Mouse (Mus musculus): ENCODE data around the gene Arhgap33.
"Not testable (repeated sequence)": the region's sequence is repeated elsewhere in the genome, so short reads cannot be mapped to it uniquely, and the experiment has no call there.

Arhgap33 gene

DNA sequence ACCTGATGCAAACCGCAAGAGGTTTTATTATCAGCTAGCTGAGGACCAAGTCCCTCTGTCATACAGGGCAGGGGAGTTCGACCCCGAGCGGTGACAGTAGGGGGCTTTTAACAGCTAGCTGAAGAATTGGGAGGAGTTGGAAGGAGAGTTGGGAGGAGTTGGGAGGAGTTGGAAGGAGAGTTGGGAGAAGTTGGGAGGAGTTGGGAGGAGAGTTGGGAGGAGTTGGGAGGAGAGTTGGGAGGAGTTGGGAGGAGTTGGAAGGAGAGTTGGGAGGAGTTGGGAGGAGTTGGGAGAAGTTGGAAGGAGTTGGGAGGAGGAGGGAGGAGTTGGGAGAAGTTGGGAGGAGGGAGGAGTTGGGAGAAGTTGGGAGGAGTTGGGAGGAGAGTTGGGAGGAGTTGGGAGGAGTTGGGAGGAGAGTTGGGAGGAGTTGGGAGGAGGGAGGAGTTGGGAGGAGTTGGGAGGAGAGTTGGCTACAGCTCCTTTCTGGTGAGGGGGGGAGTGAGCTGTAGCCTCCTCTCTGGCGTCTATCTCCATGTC lies 39.3 kb downstream of the Arhgap33 start:
- not testable (repeated sequence) for DNase-seq (ENCODE audit: low read depth)

DNA sequence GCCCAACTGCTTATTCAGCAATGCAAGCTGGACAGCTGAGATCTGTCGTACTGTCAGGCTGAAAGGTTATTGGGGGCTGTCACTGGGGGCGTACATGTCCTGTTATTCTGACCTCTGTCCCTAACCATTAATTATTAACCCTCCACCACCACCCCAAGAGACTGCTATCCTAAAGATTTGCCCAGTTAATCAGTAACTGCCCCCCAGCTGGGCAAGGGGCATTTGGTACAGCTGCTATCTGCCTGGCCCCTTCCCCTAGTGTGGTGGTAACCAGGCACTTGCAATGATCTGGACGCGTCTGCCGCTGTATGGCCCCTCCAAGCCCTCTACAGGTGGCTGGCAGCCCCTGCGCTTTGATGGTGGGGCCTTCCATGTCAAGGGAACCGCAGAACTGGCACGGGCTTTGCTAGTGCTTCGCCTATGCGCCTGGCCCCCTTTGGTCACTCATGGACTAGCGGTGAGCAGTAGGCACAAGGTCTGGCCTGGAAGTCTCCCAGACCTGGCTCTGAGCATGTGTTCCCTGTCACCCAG lies 41.4 kb downstream of the Arhgap33 start, which contains the start of gene Prodh2:
TSS of gene Prodh2 (plus strand) at position 222 of the 531 bp plus-strand sequence.
- DNase-seq (ENCODE audit: low read depth), result no peak

DNA sequence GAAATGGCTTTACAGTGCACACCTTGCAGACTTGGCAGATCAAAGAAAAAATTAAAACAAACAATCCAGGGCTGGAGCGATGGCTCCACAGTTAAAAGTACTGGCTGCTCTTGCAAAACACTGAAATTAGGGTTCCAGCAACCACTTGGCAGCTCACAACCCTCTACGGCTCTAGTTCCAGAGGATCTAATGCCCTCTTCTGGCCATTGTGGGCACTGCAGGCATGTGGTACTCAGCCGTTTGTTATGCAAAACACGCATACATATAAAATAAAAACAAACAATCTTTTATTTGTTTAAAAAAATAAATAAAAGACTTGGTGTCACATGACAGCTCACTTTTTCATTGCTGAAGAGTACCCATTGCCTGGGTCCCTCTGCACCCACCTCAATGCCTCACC lies 42.1 kb downstream of the Arhgap33 start:
- peak; percentile 84 for DNase-seq (ENCODE audit: low read depth)

DNA sequence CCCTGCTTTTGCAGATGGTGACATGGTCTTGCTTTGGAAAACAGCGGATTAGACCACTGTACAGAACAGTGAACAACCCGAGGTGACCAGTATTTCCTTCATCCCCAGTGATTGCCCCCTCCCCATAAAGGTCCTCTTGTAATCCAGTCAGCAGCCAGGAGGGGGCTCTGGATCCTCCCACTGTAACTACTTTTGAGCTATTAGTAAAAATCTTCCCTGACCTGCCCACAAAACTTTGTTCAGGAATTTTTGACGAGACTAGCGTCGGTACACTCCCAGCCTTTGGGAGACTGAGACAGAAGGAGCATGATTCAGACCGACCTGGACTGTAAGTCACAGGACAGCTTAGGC lies 43.9 kb downstream of the Arhgap33 start:
- DNase-seq (ENCODE audit: low read depth), result no peak

DNA sequence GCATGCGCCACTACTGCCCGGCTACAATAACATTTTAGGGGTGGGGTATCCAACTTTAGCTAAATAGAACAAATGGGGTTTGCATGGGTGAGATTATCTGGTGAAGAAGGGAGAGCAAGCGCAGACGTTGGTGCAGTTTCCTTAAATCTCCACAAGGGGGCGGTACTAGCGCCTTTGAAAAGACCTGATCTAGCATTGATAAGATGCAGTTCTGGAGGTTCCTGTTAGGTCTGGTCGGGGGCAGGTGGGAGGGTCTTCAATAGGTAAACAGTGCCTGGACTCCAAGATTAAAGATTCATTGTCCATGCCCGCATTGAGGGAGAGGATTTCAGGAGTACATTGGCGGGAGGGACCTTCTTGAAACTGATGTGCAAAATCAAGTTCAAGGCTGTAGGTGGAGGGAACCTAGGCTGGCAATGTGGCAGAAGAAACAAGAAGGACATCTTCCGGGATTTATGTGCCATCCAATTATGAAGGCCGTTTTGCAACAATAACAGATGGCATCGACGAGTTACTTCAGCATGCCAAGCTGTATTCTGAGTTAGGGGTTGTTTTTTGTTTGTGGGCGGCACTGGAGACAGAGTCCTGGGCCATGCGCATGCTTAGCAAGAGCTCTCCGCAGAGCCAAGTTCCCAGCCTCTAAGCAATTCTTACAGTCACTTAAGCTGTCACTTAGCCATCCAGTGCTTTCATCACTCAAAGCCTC lies 44.5 kb downstream of the Arhgap33 start:
- DNase-seq (ENCODE audit: low read depth), result peak; percentile 69

DNA sequence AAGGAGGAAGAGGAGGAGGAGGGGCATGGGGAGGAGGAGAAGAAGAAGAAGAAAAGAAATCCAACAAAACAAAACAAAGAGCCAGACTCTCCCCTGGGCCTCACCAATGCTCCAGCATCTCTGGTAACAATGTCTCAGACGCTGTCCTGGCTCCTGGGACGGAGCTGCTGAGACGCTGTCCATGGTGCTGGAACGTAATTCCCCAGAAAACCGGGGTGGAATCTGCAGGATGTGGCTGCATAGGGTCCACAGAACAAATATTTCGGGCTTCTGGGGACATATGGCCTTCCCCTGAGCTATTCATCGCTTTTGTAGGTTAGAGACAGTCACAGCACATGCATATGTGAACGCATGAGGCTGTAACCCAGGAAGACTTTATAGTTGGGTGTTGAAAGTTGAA lies 50.6 kb downstream of the Arhgap33 start:
- DNase-seq (ENCODE audit: low read depth), result no peak

DNA sequence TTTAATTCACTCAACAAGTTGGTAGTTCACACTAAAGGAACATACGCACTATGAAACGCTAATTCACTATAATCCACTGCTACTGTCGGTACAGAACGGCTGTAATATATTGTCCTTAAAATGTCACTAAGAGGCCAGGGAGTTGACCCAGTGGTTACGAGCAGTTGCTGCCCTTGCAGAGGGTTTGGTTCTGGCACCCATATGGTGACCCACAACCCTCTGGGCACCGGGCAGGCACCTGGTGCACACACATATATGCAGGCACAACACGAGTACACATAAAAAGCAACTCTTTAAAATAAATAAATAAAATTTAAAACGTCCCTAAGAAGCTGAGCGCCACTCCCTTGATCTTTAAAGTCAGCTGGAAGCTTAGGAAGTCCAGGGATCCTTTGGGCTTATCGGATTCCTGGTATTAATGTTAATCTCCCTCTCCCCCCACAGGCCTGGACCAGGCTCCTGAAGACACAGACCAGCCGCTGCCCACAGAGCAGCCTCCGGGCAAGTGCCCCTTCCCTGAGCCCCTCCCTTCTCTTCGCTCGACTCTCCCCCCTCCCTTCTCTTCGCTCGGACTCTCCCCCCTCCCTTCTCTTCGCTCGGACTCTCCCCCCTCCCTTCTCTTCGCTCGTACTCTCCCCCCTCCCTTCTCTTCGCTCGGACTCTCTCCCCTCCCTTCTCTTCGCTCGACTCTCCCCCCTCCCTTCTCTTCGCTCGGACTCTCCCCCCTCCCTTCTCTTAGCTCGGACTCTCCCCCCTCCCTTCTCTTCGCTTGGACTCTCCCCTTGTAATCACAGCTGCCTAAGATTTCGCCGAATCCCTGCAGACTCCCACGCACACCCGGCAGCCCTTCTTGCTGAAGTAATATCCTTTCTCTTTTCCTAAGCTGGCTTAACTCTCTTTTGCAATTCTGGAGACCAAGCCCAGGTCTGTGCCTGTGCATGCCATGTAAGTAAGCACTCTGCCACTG lies 57.2 kb downstream of the Arhgap33 start:
- DNase-seq (ENCODE audit: low read depth), result no peak

DNA sequence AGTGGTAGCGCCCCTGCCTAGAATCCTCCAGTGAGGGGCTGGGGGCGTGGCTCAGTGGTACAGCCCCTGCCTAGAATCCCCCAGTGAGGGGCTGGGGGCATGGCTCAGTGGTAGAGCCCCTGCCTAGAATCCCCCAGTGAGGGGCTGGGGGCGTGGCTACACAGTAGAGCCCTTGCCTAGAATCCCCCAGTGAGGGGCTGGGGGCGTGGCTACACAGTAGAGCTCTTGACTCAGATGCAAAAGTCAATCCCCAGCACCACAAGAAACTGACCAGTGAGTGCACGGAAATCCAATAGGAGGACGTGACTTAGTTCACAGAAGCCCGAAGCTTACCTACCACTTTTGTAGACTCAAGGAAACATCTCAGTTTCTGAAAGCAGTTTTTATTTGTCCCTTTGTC lies 58.7 kb downstream of the Arhgap33 start:
- not testable (repeated sequence) for DNase-seq (ENCODE audit: low read depth)

DNA sequence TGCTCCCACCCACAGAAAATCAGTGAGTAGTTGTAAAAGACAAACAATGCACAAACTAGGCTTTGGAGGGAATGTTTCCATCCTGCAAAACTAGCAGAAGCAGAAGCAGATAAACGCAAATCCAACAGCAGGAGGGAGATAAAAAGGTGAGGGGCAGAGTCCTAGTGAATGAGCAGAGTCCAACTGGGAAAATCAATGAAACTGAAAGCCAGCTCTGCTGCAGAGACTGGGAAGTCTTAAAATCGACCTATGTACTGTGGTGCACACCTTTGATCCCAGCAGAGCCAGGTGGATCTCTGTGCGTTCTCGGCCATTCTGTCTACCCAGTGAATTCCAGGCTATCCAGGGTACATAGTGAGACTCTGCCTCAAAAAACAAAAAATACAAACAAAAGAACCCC lies 59.9 kb downstream of the Arhgap33 start:
- DNase-seq (ENCODE audit: low read depth), result no peak

DNA sequence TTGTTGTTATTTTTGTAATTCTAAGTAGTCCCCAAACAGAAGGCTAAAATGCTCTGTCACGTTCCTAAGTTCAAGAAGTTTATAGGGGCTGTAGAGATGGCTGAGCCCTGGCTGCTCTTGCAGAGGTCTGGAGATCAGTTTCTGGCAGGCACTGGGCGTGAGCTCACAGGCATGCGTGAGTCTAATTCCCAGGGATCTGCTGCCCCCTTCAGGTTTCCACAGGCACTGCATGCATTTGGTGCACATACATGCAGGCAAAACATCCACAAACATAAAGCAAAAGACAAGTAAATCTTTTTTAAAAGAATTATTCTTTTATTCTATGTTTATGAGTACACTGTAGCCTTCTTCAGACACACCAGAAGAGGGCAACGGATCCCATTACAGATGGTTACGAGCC lies 62.4 kb downstream of the Arhgap33 start:
- peak; percentile 63 for DNase-seq (ENCODE audit: low read depth)

Data from naive thymus-derived CD4-positive, alpha-beta T cell, adult 2 months (primary cell).